Mouse (Mus musculus) intestine, postnatal 0 days (tissue): ENCODE data around the gene Pmis2. TPM values are rescaled to one million over a fixed set of nuclear protein-coding genes. Genes with fewer than 3 reads are reported as not detected.

Experiments
- ATAC-seq: fragments of 200-750 bp; cut with Nextera tagmentation; 2 replicates; pipeline ENCODE4 v1.8.0; 2017; ENCODE audit warnings: mild to moderate bottlenecking, moderate TSS enrichment, moderate library complexity
- H3K27ac ChIP-seq: fragments of 300-500 bp; sonication (generic); 2 replicates; pipeline ENCODE4 v1.5.1; 2014; ENCODE audit warnings: mild to moderate bottlenecking, low read depth, low read length, moderate library complexity
- H3K27me3 ChIP-seq: fragments of 300-500 bp; sonication (generic); replicated peaks from 2 replicates; pipeline ENCODE4 v1.6.1; 2014; ENCODE audit warnings: low read length, mixed read lengths; ENCODE audit not compliant: control insufficient read depth, insufficient read depth
- H3K36me3 ChIP-seq: fragments of 300-500 bp; sonication (generic); 2 replicates; pipeline ENCODE4 v1.6.1; 2014; ENCODE audit warnings: mild to moderate bottlenecking, moderate library complexity; ENCODE audit not compliant: control insufficient read depth, insufficient read depth
- H3K4me1 ChIP-seq: fragments of 300-500 bp; sonication (generic); replicated peaks from 2 replicates; pipeline ENCODE4 v1.6.1; 2014; ENCODE audit warnings: antibody characterized with exemption, low read length, mixed read lengths; ENCODE audit not compliant: control insufficient read depth, insufficient read depth
- H3K4me2 ChIP-seq: fragments of 300-500 bp; sonication (generic); replicated peaks from 2 replicates; pipeline ENCODE4 v1.6.1; 2014; ENCODE audit warnings: low read depth, mild to moderate bottlenecking, moderate library complexity
- H3K4me3 ChIP-seq: fragments of 300-500 bp; sonication (generic); 2 replicates; pipeline ENCODE4 v1.5.1; 2014; ENCODE audit warnings: low read depth, low read length
- H3K9ac ChIP-seq: fragments of 300-500 bp; sonication (generic); 2 replicates; pipeline ENCODE4 v1.6.1; 2014; ENCODE audit warnings: mild to moderate bottlenecking, low read depth, low read length
- H3K9me3 ChIP-seq: fragments of 300-500 bp; sonication (generic); 2 replicates; pipeline ENCODE4 v1.6.1; 2016; ENCODE audit warnings: mixed run types; ENCODE audit not compliant: control insufficient read depth
- CTCF ChIP-seq: sonication (generic); IDR thresholded peaks from 2 replicates; pipeline ENCODE4 v1.5.1; 2016; ENCODE audit warnings: low read depth, mild to moderate bottlenecking, control low read depth, antibody characterized with exemption, moderate library complexity
- WGBS: fragments of 180-500 bp; shearing (Covaris S2); extraction: QIAGEN DNeasy Blood & Tissue Kit; methylation state at CpG from one replicate; pipeline ENCODE4 v1.1.7; 2014; 5-methylcytosine and 5-hydroxymethylcytosine counted together
- polyA plus RNA-seq: library from polyadenylated mRNA; unstranded; fragments of >200 nt; fragmentation: Nextera tagmentation; extraction: Ambion mirVana; gene quantifications from 2 replicates; pipeline ENCODE4 v1.2.1, GENCODE M21; 2015

The Pmis2 gene
- polyA plus RNA-seq, 1 experiment from 2014 or later: not detected

DNA sequence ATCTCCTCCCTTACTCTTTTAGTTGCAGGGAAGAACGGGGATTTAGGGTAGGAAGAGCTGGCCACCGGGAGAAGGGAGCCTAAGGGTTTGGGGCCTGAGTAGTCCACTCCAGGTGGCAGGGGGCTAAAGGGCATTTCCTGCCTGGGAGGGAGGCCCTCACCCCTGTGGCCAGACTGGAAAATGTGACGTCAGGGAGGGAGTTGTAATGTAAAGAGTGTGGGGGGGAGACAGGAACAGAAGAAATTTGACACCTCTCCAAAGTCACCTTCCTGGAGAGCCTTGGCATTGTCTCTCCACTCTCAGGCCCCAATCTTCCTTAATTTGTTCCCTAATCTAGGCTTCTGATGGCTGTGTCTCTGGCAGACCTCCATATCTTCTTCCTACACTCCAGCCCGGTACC is 32.3 kb downstream of the Pmis2 start:
- Histone ChIP-seq H3K36me3 (peaks cover 40% of the 10 kb centered on the region), H3K27me3 (peaks cover 27% of the 10 kb centered on the region), H3K4me2 (no peak overlapping the region), H3K9ac (no peak overlapping the region), H3K4me3 (no peak overlapping the region), H3K4me1 (no peaks in the 10 kb centered on the region), H3K27ac (no peak overlapping the region), H3K9me3 (no peaks in the 10 kb centered on the region)
- no peak for TF ChIP-seq CTCF
- ATAC-seq: no peak
- WGBS: 24% methylated on average over 4 of the region's 4 CpGs

DNA sequence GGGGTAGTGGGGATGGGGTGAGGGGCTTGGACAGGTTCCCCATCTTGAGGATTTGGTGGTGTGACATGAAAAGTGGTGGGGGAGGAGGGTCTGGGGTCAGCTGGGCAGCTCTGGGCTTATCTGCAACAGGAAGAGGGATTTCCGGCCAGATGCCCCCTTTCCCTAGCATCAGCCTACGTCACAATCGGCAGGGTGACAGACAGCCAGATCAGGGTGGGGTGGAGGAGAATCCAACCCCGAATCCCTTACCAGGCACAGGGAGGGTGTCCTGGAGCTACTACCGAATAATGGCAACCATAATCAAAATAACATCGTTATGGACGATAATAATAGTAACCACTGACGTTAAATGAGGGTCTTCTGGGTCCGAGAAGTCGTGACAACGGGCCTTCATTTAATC is 35.0 kb downstream of the Pmis2 start:
- no peak overlapping the region for H3K27ac ChIP-seq
- no peak for ATAC-seq
- H3K4me2 ChIP-seq: no peak overlapping the region
- H3K36me3 ChIP-seq: peaks cover 15% of the 10 kb centered on the region
- TF ChIP-seq CTCF: no peak
- no peak overlapping the region for H3K9ac ChIP-seq
- H3K9me3 ChIP-seq: no peaks in the 10 kb centered on the region
- no peak overlapping the region for H3K4me3 ChIP-seq
- H3K27me3 ChIP-seq: peaks cover 47% of the 10 kb centered on the region
- 25% methylated on average over 11 of the region's 11 CpGs for WGBS
- H3K4me1 ChIP-seq: no peaks in the 10 kb centered on the region

DNA sequence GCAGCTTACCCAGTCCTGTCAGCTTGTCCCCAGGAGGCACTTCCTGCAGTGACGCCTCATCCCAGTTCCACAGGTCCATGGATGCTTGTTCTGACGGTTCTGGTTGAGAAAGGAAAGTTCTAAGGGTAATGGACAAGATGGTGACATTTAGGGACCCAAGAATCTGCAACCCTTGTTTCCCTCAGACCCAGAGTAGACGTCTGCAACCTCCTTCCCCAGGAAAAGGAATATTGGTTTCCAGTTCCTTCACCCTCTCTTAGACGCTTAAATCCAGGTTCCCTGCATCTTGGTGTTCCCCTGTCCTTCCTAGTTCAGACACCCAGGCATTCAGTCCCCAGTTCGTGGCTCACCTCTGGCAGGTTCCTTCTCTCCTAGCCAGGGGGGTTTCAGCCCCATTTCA is 35.7 kb downstream of the Pmis2 start, which contains the start of gene Etv2:
Etv2 (minus strand) TSS at position 101 of the 400 bp plus-strand sequence.
- H3K27ac ChIP-seq: no peak within 1 kb of the TSS
- ATAC-seq: no peak
- peak within 1 kb of the TSS; percentile 13 for H3K4me3 ChIP-seq
- H3K9me3 ChIP-seq: no peaks in the 10 kb centered on the region
- peaks cover 50% of the 10 kb centered on the region for H3K27me3 ChIP-seq
- H3K4me2 ChIP-seq: peak within 1 kb of the TSS; percentile 38
- H3K36me3 ChIP-seq: peaks cover 9% of the 10 kb centered on the region; the same call in 1 of the 2 replicates
- H3K4me1 ChIP-seq: no peaks in the 10 kb centered on the region
- TF ChIP-seq CTCF: no peak
- H3K9ac ChIP-seq: no peak within 1 kb of the TSS
- WGBS: 6% methylated on average over 5 of the region's 5 CpGs

DNA sequence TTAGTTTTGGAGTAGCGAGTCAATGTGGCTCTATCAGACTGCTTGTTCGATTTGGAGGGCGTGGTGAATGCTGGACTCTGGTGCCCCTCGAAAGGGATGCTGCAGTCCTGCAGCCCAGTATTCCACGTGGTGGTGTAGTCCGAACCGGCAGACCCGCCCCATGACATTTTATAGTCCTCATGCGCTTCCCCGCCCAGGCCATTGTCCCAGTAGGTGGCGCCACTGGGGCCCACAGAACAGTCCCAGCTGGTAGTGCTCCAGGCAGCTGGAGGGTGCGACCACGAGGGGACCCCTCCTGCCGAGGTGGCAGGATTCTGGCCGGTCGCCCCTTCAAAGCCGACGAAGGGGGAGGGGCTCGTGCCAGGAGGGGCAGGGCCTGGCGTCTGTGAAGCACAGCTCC is 36.8 kb downstream of the Pmis2 start:
- Histone ChIP-seq H3K36me3 (no peaks in the 10 kb centered on the region), H3K9me3 (no peaks in the 10 kb centered on the region), H3K4me3 (peak overlapping the region; percentile 13), H3K4me1 (no peaks in the 10 kb centered on the region), H3K9ac (no peak overlapping the region), H3K27me3 (peaks cover 54% of the 10 kb centered on the region), H3K27ac (no peak overlapping the region), H3K4me2 (peak overlapping the region; percentile 38)
- peak; percentile 83 for TF ChIP-seq CTCF
- peak; percentile 66; the same call in 1 of the 2 replicates for ATAC-seq
- WGBS: under 1% methylated on average over 20 of the region's 20 CpGs

- WGBS: 5% methylated on average over 27 of the region's 27 CpGs
- Histone ChIP-seq H3K36me3 (no peaks in the 10 kb centered on the region), H3K4me3 (0 out of 2 replicates have a peak overlapping the region, but pooled peaks have one; percentile 1), H3K27ac (no peak overlapping the region), H3K9ac (no peak overlapping the region), H3K4me1 (no peaks in the 10 kb centered on the region), H3K4me2 (no peak overlapping the region), H3K27me3 (peaks cover 54% of the 10 kb centered on the region), H3K9me3 (no peaks in the 10 kb centered on the region)
- ATAC-seq: no peak
- no peak for TF ChIP-seq CTCF
These were observed 37.5 kb downstream of the Pmis2 start for GRCm38 (mm10) chr7:30633762-30634412.

DNA sequence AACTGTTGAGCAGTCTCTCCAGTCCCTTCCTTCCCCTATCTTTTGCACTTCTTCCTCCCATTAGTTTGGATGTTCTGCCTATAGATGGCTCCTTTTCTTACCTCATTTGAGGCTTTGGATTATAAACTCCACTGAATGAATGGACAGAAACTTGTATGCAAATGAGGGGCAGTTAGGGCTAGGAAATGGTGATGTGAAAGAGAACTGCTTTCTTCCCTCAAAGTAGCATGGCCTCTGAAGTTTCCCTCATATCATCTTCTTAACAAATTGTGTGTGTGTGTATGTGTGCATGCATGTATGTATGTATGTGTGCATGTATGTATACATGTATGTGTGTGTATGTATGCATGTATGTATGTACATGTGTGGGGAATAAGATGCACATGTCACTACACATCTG is 42.4 kb downstream of the Pmis2 start:
- no peak overlapping the region for H3K4me3 ChIP-seq
- H3K27ac ChIP-seq: no peak overlapping the region
- no peaks in the 10 kb centered on the region for H3K9me3 ChIP-seq
- no peak for ATAC-seq
- no peaks in the 10 kb centered on the region for H3K4me1 ChIP-seq
- no peak overlapping the region for H3K4me2 ChIP-seq
- no peak for TF ChIP-seq CTCF
- H3K36me3 ChIP-seq: no peaks in the 10 kb centered on the region
- H3K9ac ChIP-seq: no peak overlapping the region
- H3K27me3 ChIP-seq: peaks cover 27% of the 10 kb centered on the region
